Mouse (Mus musculus): ENCODE results near the gene Ugt1a5.

DNA sequence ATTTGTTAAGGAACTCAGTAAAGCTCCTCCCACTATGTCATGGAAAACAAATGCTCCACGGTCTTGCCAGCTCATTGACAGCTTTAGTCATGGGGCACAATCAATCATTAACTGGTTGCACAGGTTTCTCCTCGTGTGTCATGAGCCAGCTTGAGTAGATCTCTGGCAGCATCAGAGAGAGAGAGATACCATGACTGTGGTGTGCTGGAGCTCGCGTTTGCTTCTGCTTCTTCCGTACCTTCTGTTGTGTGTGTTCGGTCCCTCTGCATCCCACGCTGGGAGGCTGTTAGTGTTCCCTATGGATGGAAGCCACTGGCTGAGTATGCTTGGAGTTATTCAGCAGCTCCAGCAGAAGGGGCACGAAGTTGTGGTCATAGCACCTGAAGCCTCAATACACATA is 46.0 kb downstream of the Ugt1a5 start, which contains the start of gene Ugt1a1:
- no peak for TF ChIP-seq CTCF (IDR thresholded peaks at IDR 0.05; ENCODE audit: low read depth, low read length)
- TF ChIP-seq POLR2A (IDR thresholded peaks at IDR 0.05; ENCODE audit: extremely low read depth, insufficient read depth, low read length) = no peak

Data from liver, adult 2 months (tissue).